Mouse (Mus musculus): ENCODE data around the gene Pax9.

The Pax9 gene

GRCm38 (mm10) chr12:56691427-56692079, at the start of gene Pax9:
Pax9 (plus strand) TSS chr12:56691767.
- DNase-seq: no peak

- no peak for DNase-seq
Observed at GRCm38 (mm10) chr12:56669451-56670122, 22.0 kb upstream of the Pax9 start.

GRCm38 (mm10) chr12:56670795-56671194, 20.8 kb upstream of the Pax9 start:
- no peak for DNase-seq

GRCm38 (mm10) chr12:56674726-56675125, 16.8 kb upstream of the Pax9 start:
- DNase-seq: peak; percentile 29

GRCm38 (mm10) chr12:56677620-56678019, 13.9 kb upstream of the Pax9 start:
- DNase-seq: no peak

GRCm38 (mm10) chr12:56681096-56681811, 10.3 kb upstream of the Pax9 start:
- DNase-seq: peak; percentile 18

- no peak for DNase-seq
Observed at GRCm38 (mm10) chr12:56687640-56688481, 3.7 kb upstream of the Pax9 start.

GRCm38 (mm10) chr12:56688482-56688840, 3.1 kb upstream of the Pax9 start:
- DNase-seq: no peak

- no peak for DNase-seq
Observed at GRCm38 (mm10) chr12:56688920-56689319, 2.6 kb upstream of the Pax9 start.

GRCm38 (mm10) chr12:56689331-56689730, 2.2 kb upstream of the Pax9 start:
- no peak for DNase-seq

GRCm38 (mm10) chr12:56689736-56690135, 1.8 kb upstream of the Pax9 start:
- DNase-seq: peak; percentile 22

- no peak for DNase-seq
Observed at GRCm38 (mm10) chr12:56690366-56690765, 1.2 kb upstream of the Pax9 start.

- DNase-seq: no peak
Observed at GRCm38 (mm10) chr12:56691001-56691400, 566 bp upstream of the Pax9 start.

GRCm38 (mm10) chr12:56692536-56692935, 969 bp downstream of the Pax9 start:
- no peak for DNase-seq

- DNase-seq: no peak
Observed at GRCm38 (mm10) chr12:56693411-56694098, 2.0 kb downstream of the Pax9 start.

GRCm38 (mm10) chr12:56694361-56694760, 2.8 kb downstream of the Pax9 start:
- DNase-seq: no peak

GRCm38 (mm10) chr12:56694936-56695335, 3.4 kb downstream of the Pax9 start:
- no peak for DNase-seq

GRCm38 (mm10) chr12:56695358-56696173, 4.0 kb downstream of the Pax9 start:
- peak; percentile 85 for DNase-seq

GRCm38 (mm10) chr12:56696174-56697010, 4.8 kb downstream of the Pax9 start:
- DNase-seq: no peak

GRCm38 (mm10) chr12:56697011-56697740, 5.6 kb downstream of the Pax9 start:
- DNase-seq: no peak

Measured in lung, postnatal 36 days (tissue).